Mouse (Mus musculus): ENCODE data around the gene Sipa1l2.

DNA sequence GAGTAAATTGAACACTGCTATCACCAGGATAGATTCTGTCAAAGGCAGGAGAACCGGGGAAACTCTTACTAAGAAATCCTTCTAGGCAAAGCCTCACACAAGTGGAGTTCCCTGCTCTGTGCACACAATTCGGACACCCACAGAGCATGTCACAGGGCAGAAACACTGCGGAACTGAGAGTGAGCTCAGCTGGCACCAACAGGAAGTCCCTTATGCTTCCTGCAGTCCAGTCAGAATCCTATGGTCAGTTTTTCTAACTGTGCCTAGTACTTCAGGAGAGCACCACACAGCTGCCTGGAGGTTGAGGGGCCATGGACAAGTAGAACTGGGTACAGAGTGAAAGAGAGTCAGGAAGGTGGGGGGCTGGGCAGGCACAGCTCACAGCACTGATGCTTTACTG is 41.7 kb downstream of the Sipa1l2 start:
- TF ChIP-seq CTCF (IDR thresholded peaks at IDR 0.05; ENCODE audit: low read depth, low read length) (no peak), GATA1 (IDR thresholded peaks at IDR 0.05; ENCODE audit: borderline replicate concordance, low read length) (no peak), POLR2AphosphoS5 (IDR thresholded peaks at IDR 0.05; ENCODE audit: insufficient replicate concordance, low read depth, low read length) (no peak), GATA2 (IDR thresholded peaks at IDR 0.05; ENCODE audit: borderline replicate concordance, low read depth, low read length) (no peak)
